Mouse (Mus musculus) heart, postnatal 0 days (tissue): Measurements from ENCODE around the gene Mfrp. TPM values are rescaled to one million over a fixed set of nuclear protein-coding genes. Genes with fewer than 3 reads are reported as not detected.

Experiments used
- ATAC-seq: fragments of 200-750 bp; cut with Nextera tagmentation; 2 replicates; pipeline ENCODE4 v1.8.0; 2017; ENCODE audit warnings: low read depth, moderate number of reproducible peaks, moderate library complexity; ENCODE audit not compliant: insufficient read depth
- DNase-seq: peaks from one replicate; pipeline ENCODE4 v3.0.0-alpha.2; 2016; ENCODE audit warnings: low spot score
- H3K27ac ChIP-seq: fragments of 300-500 bp; sonication (generic); 2 replicates; pipeline ENCODE4 v1.5.1; 2014; ENCODE audit warnings: low read depth, mild to moderate bottlenecking
- H3K27me3 ChIP-seq: fragments of 300-500 bp; sonication (generic); 2 replicates; pipeline ENCODE4 v1.6.1; 2014; ENCODE audit warnings: low read length, mixed read lengths; ENCODE audit not compliant: control insufficient read depth, insufficient read depth
- H3K36me3 ChIP-seq: fragments of 300-500 bp; sonication (generic); replicated peaks from 2 replicates; pipeline ENCODE4 v1.6.1; 2014; ENCODE audit warnings: low read length, mixed read lengths; ENCODE audit not compliant: control insufficient read depth, insufficient read depth
- H3K4me1 ChIP-seq: fragments of 300-500 bp; sonication (generic); 2 replicates; pipeline ENCODE4 v1.6.1; 2014; ENCODE audit warnings: antibody characterized with exemption; ENCODE audit not compliant: control insufficient read depth, insufficient read depth
- H3K4me2 ChIP-seq: fragments of 300-500 bp; sonication (generic); 2 replicates; pipeline ENCODE4 v1.6.1; 2014; ENCODE audit warnings: low read depth, mild to moderate bottlenecking, low read length, moderate library complexity
- H3K4me3 ChIP-seq: fragments of 300-500 bp; sonication (generic); 2 replicates; pipeline ENCODE4 v1.5.1; 2014; ENCODE audit warnings: low read depth, low read length
- H3K9ac ChIP-seq: fragments of 300-500 bp; sonication (generic); replicated peaks from 2 replicates; pipeline ENCODE4 v1.6.1; 2014; ENCODE audit warnings: low read depth, low read length, mixed read lengths
- H3K9me3 ChIP-seq: fragments of 300-500 bp; sonication (generic); replicated peaks from 2 replicates; pipeline ENCODE4 v1.6.1; 2016; ENCODE audit warnings: low read length; ENCODE audit not compliant: control insufficient read depth
- CTCF ChIP-seq: IDR thresholded peaks from 2 replicates; pipeline ENCODE4 v1.5.1; 2016; ENCODE audit warnings: antibody characterized with exemption, control low read depth, low read depth
- EP300 ChIP-seq: IDR thresholded peaks from 2 replicates; pipeline ENCODE4 v1.6.1; 2016; ENCODE audit warnings: antibody characterized with exemption, low read depth
- WGBS: fragments of 180-500 bp; shearing (Covaris S2); extraction: QIAGEN DNeasy Blood & Tissue Kit; methylation state at CpG from one replicate; pipeline ENCODE4 v1.1.7; 2014; 5-methylcytosine and 5-hydroxymethylcytosine counted together
- polyA plus RNA-seq: library from polyadenylated mRNA; unstranded; fragments of >200 nt; fragmentation: Nextera tagmentation; extraction: Ambion mirVana; gene quantifications from 2 replicates; pipeline ENCODE4 v1.2.1, GENCODE M21; 2015
- total RNA-seq: library from RNA; depleted of rRNA; stranded (reverse); fragments of >200 nt; gene quantifications from 2 replicates; pipeline ENCODE4 v1.2.3, GENCODE M21; 2014; ENCODE audit warnings: low replicate concordance

Gene Mfrp
- total and polyA plus RNA-seq, 2 experiments from 2014 or later = not detected

GRCm38 (mm10) chr9:44071914-44072598 is 29.5 kb upstream of the Mfrp start:
- H3K27ac ChIP-seq = peak overlapping the region; percentile 63
- H3K4me2 ChIP-seq = peak overlapping the region; percentile 70
- H3K9ac ChIP-seq = peak overlapping the region; percentile 35; the same call in 1 of the 2 replicates
- peaks cover 42% of the 10 kb centered on the region for H3K4me1 ChIP-seq
- no peak for TF ChIP-seq CTCF
- TF ChIP-seq EP300 = no peak
- H3K27me3 ChIP-seq = no peaks in the 10 kb centered on the region
- H3K9me3 ChIP-seq = no peaks in the 10 kb centered on the region
- ATAC-seq = no peak
- DNase-seq = peak; percentile 57
- 0 out of 2 replicates have a peak overlapping the region, but pooled peaks have one; percentile 2 for H3K4me3 ChIP-seq
- H3K36me3 ChIP-seq = peaks cover 8% of the 10 kb centered on the region; the same call in 1 of the 2 replicates
- WGBS = 24% methylated on average over 11 of the region's 11 CpGs

- TF ChIP-seq EP300 (no peak), CTCF (no peak)
- Histone ChIP-seq H3K36me3 (peaks cover 8% of the 10 kb centered on the region; the same call in 1 of the 2 replicates), H3K27ac (peak overlapping the region; percentile 63), H3K9ac (0 out of 2 replicates have a peak overlapping the region, but pooled peaks have one; percentile 35), H3K4me3 (no peak overlapping the region), H3K9me3 (no peaks in the 10 kb centered on the region), H3K27me3 (no peaks in the 10 kb centered on the region), H3K4me1 (peaks cover 48% of the 10 kb centered on the region), H3K4me2 (peak overlapping the region; percentile 70)
- ATAC-seq = no peak
- peak; percentile 61 for DNase-seq
- WGBS = 19% methylated on average over 4 of the region's 4 CpGs
Measured at GRCm38 (mm10) chr9:44072599-44072915, 29.0 kb upstream of the Mfrp start.

GRCm38 (mm10) chr9:44073115-44073514 is 28.4 kb upstream of the Mfrp start:
- Histone ChIP-seq H3K27ac (peak overlapping the region; percentile 63), H3K27me3 (no peaks in the 10 kb centered on the region), H3K4me3 (no peak overlapping the region), H3K4me2 (peak overlapping the region; percentile 70; the same call in 1 of the 2 replicates), H3K9ac (peak overlapping the region; percentile 35; the same call in 1 of the 2 replicates), H3K36me3 (peaks cover 8% of the 10 kb centered on the region; the same call in 1 of the 2 replicates), H3K4me1 (peaks cover 48% of the 10 kb centered on the region), H3K9me3 (no peaks in the 10 kb centered on the region)
- TF ChIP-seq EP300 (no peak), CTCF (no peak)
- ATAC-seq = no peak
- no peak for DNase-seq
- WGBS = 53% methylated on average over 5 of the region's 5 CpGs

- WGBS = 60% methylated on average over 9 of the region's 9 CpGs
- H3K4me1 ChIP-seq = peaks cover 58% of the 10 kb centered on the region
- ATAC-seq = no peak
Measured at GRCm38 (mm10) chr9:44074395-44075275, 26.9 kb upstream of the Mfrp start.

GRCm38 (mm10) chr9:44075276-44075995 is 26.1 kb upstream of the Mfrp start:
- WGBS = 74% methylated on average over 24 of the region's 24 CpGs
- ATAC-seq (no peak), DNase-seq (no peak)
- Histone ChIP-seq H3K4me2 (no peak overlapping the region), H3K4me3 (no peak overlapping the region), H3K9me3 (no peaks in the 10 kb centered on the region), H3K9ac (no peak overlapping the region; the same call in 1 of the 2 replicates), H3K27me3 (no peaks in the 10 kb centered on the region), H3K27ac (no peak overlapping the region), H3K4me1 (peaks cover 63% of the 10 kb centered on the region), H3K36me3 (peaks cover 8% of the 10 kb centered on the region; the same call in 1 of the 2 replicates)
- TF ChIP-seq CTCF (no peak), EP300 (no peak)

More at GRCm38 (mm10) chr9:44074395-44075275, 26.9 kb upstream of the Mfrp start:
- no peak for DNase-seq
- Histone ChIP-seq H3K4me2 (no peak overlapping the region), H3K27ac (no peak overlapping the region), H3K4me3 (no peak overlapping the region), H3K27me3 (no peaks in the 10 kb centered on the region), H3K9me3 (no peaks in the 10 kb centered on the region), H3K9ac (no peak overlapping the region; the same call in 1 of the 2 replicates), H3K36me3 (peaks cover 8% of the 10 kb centered on the region; the same call in 1 of the 2 replicates)
- TF ChIP-seq CTCF = peak; percentile 21; the same call in 1 of the 2 replicates
- no peak for TF ChIP-seq EP300
